ENCODE assay signal across 22 mouse cellular contexts in genomic region chr3:58364526-58364925, GRCm38 (mm10). TPM values are rescaled to one million over a fixed set of nuclear protein-coding genes. Genes with fewer than 3 reads are reported as not detected.
DNase-seq lines count a peak whose midpoint lies in the region; ATAC-seq and TF ChIP-seq lines count a peak whose summit lies in the region.
"Had no signal": no experiment of that assay in that cellular context is flagged by ENCODE, and none has a peak within 500 bp of the region (broad histone marks: within the 10 kb centered on the region; RNA-seq: fewer than 3 reads in every experiment).

No protein-coding gene starts in this region.

- no peak for TF ChIP-seq CTCF in stomach, postnatal 0 days (IDR thresholded peaks at IDR 0.05; ENCODE audit: low read depth)
- no peak for TF ChIP-seq CTCF in lung, postnatal 0 days (IDR thresholded peaks at IDR 0.05)

- no peak overlapping the region for H3K27ac ChIP-seq in heart, embryonic 12.5 days (ENCODE audit: poor library complexity, severe bottlenecking)
- H3K27ac ChIP-seq in intestine, embryonic 16.5 days (ENCODE audit: low read length), result peak overlapping the region; percentile 54; the same call in 1 of the 2 replicates
- H3K27ac ChIP-seq in stomach, postnatal 0 days (replicated peaks), result no peak overlapping the region
- no peak overlapping the region for H3K27ac ChIP-seq in lung, postnatal 0 days (ENCODE audit: low read length)
- H3K27ac ChIP-seq: forebrain, embryonic 10.5 days; forebrain, embryonic 13.5 days; heart, embryonic 13.5 days; hindbrain, embryonic 14.5 days; hindbrain, postnatal 0 days had no signal

- no peaks in the 10 kb centered on the region for H3K27me3 ChIP-seq in heart, embryonic 12.5 days (replicated peaks)
- H3K27me3 ChIP-seq in intestine, embryonic 16.5 days (replicated peaks; ENCODE audit: control insufficient read depth, insufficient read depth, low read length), result no peaks in the 10 kb centered on the region
- no peaks in the 10 kb centered on the region for H3K27me3 ChIP-seq in stomach, postnatal 0 days (ENCODE audit: control insufficient read depth, insufficient read depth, low read length)
- H3K27me3 ChIP-seq in lung, postnatal 0 days (replicated peaks; ENCODE audit: insufficient read depth, low read length), result no peaks in the 10 kb centered on the region
- H3K27me3 ChIP-seq: forebrain, embryonic 13.5 days; heart, embryonic 13.5 days had no signal

- peak; percentile 39; the same call in 1 of the 2 replicates for ATAC-seq in heart, embryonic 12.5 days (ENCODE audit: insufficient number of reproducible peaks, low FRiP score)
- peak; percentile 90 for ATAC-seq in intestine, embryonic 16.5 days
- peak; percentile 90 for ATAC-seq in stomach, postnatal 0 days (ENCODE audit: low FRiP score, low TSS enrichment)
- no peak for ATAC-seq in lung, postnatal 0 days
- ATAC-seq: forebrain, embryonic 13.5 days; forebrain, embryonic 16.5 days; hindbrain, postnatal 0 days; inflammation-experienced regulatory T-cells, adult 6 months had no signal

- H3K4me1 ChIP-seq in heart, embryonic 12.5 days (replicated peaks), result peaks cover 19% of the 10 kb centered on the region
- H3K4me1 ChIP-seq in intestine, embryonic 16.5 days (ENCODE audit: control insufficient read depth, insufficient read depth, low read length), result no peaks in the 10 kb centered on the region
- no peaks in the 10 kb centered on the region for H3K4me1 ChIP-seq in stomach, postnatal 0 days (replicated peaks; ENCODE audit: control insufficient read depth, insufficient read depth)
- H3K4me1 ChIP-seq in lung, postnatal 0 days (ENCODE audit: insufficient read depth, low read depth, low read length), result peaks cover 5% of the 10 kb centered on the region; the same call in 1 of the 2 replicates
- H3K4me1 ChIP-seq: forebrain, embryonic 10.5 days; forebrain, embryonic 13.5 days had no signal

- H3K9ac ChIP-seq in heart, embryonic 12.5 days, result no peak overlapping the region
- H3K9ac ChIP-seq in intestine, embryonic 16.5 days (ENCODE audit: low read depth, low read length), result no peak overlapping the region
- no peak overlapping the region for H3K9ac ChIP-seq in stomach, postnatal 0 days (ENCODE audit: low read length)
- H3K9ac ChIP-seq in lung, postnatal 0 days (replicated peaks; ENCODE audit: low read depth), result no peak overlapping the region
- H3K9ac ChIP-seq: forebrain, embryonic 13.5 days; heart, embryonic 13.5 days; hindbrain, embryonic 14.5 days had no signal

- DNase-seq in heart, adult 18-20 months, result no peak
- DNase-seq in stomach, postnatal 0 days (ENCODE audit: low spot score), result no peak
- DNase-seq in lung, postnatal 0 days (ENCODE audit: low spot score), result no peak
- no peak for DNase-seq in cerebellum, adult 11 months
- DNase-seq: adrenal gland, adult 8-10 months; adrenal gland, postnatal 25 days; cerebellum, adult 18-20 months; cerebellum, adult 9-10 months; cerebellum, postnatal 14 days; gastrocnemius, postnatal 10 days; heart, adult 11 months; heart, postnatal 14 days; heart, postnatal 4 days had no signal

- no peaks in the 10 kb centered on the region for H3K36me3 ChIP-seq in heart, embryonic 12.5 days
- H3K36me3 ChIP-seq in intestine, embryonic 16.5 days (ENCODE audit: control insufficient read depth, insufficient read depth, low read length), result no peaks in the 10 kb centered on the region
- no peaks in the 10 kb centered on the region for H3K36me3 ChIP-seq in stomach, postnatal 0 days (ENCODE audit: control insufficient read depth, insufficient read depth, low read length)
- H3K36me3 ChIP-seq in lung, postnatal 0 days (ENCODE audit: insufficient read depth, low read length), result no peaks in the 10 kb centered on the region
- H3K36me3 ChIP-seq: forebrain, embryonic 10.5 days; heart, embryonic 13.5 days had no signal

- H3K4me2 ChIP-seq in heart, embryonic 12.5 days, result no peak overlapping the region
- no peak overlapping the region for H3K4me2 ChIP-seq in intestine, embryonic 16.5 days (ENCODE audit: low read depth, low read length)
- no peak overlapping the region for H3K4me2 ChIP-seq in stomach, postnatal 0 days (replicated peaks; ENCODE audit: low read depth)
- no peak overlapping the region for H3K4me2 ChIP-seq in lung, postnatal 0 days (replicated peaks; ENCODE audit: low read depth, low read length)
- H3K4me2 ChIP-seq: forebrain, embryonic 13.5 days; heart, embryonic 13.5 days; hindbrain, embryonic 14.5 days had no signal

- H3K9me3 ChIP-seq in heart, embryonic 12.5 days (replicated peaks), result no peaks in the 10 kb centered on the region
- H3K9me3 ChIP-seq in intestine, embryonic 16.5 days (ENCODE audit: control insufficient read depth, low read length), result no peaks in the 10 kb centered on the region
- no peaks in the 10 kb centered on the region for H3K9me3 ChIP-seq in stomach, postnatal 0 days (ENCODE audit: control insufficient read depth, low read length)
- no peaks in the 10 kb centered on the region for H3K9me3 ChIP-seq in lung, postnatal 0 days (ENCODE audit: low read length)
- H3K9me3 ChIP-seq: forebrain, embryonic 10.5 days; forebrain, embryonic 13.5 days; heart, embryonic 13.5 days had no signal

- 13% methylated on average over 3 of the region's 3 CpGs for WGBS in heart, embryonic 12.5 days
- 72% methylated on average over 3 of the region's 3 CpGs for WGBS in intestine, embryonic 16.5 days
- 71% methylated on average over 3 of the region's 3 CpGs for WGBS in stomach, postnatal 0 days
- WGBS in lung, postnatal 0 days, result 51% methylated on average over 3 of the region's 3 CpGs

- TF ChIP-seq EP300 in stomach, postnatal 0 days (optimal IDR thresholded peaks at IDR 0.05), result no peak
- no peak for TF ChIP-seq EP300 in lung, postnatal 0 days (IDR thresholded peaks at IDR 0.05)

- no peak overlapping the region for H3K4me3 ChIP-seq in heart, embryonic 12.5 days
- H3K4me3 ChIP-seq in intestine, embryonic 16.5 days (ENCODE audit: low read length), result no peak overlapping the region
- no peak overlapping the region for H3K4me3 ChIP-seq in stomach, postnatal 0 days (ENCODE audit: low read depth, low read length)
- no peak overlapping the region for H3K4me3 ChIP-seq in lung, postnatal 0 days (ENCODE audit: low read depth, low read length)
- H3K4me3 ChIP-seq: forebrain, embryonic 10.5 days; forebrain, embryonic 13.5 days; heart, embryonic 13.5 days had no signal

RNA-seq across cellular contexts. Expression of gene Tsc22d2, which starts 50.0 kb away (rescaled TPM):
- polyA plus RNA-seq in heart, embryonic 12.5 days (2016; fragmentation: Nextera tagmentation; extraction: Ambion mirVana), result 26.9 and 28.1 TPM in 2 replicates
- total RNA-seq in heart, adult 18-20 months (2021), result 10 to 100 TPM; 20.1 to 21.5 TPM
- polyA plus RNA-seq in intestine, embryonic 16.5 days (2015; fragmentation: Nextera tagmentation; extraction: Ambion mirVana), result 5.0 and 6.1 TPM in 2 replicates
- 13.0 and 16.0 TPM in 2 replicates for polyA plus RNA-seq in stomach, postnatal 0 days (2015; fragmentation: Nextera tagmentation; extraction: Ambion mirVana)
- 8.9 and 10.5 TPM in 2 replicates for polyA plus RNA-seq in lung, postnatal 0 days (2015; fragmentation: Nextera tagmentation; extraction: Ambion mirVana)
